Mouse (Mus musculus): ENCODE data around the gene 3110070M22Rik.

GRCm38 (mm10) chr13:119456342-119456741 is 31.8 kb downstream of the 3110070M22Rik start:
- TF ChIP-seq POLR2A (IDR thresholded peaks at IDR 0.05; ENCODE audit: borderline replicate concordance, insufficient read depth, low read length) (no peak), CTCF (IDR thresholded peaks at IDR 0.05; ENCODE audit: borderline replicate concordance, insufficient read depth, low read depth, low read length) (no peak)
